Mouse (Mus musculus) megakaryocyte progenitor cell, adult 5-6 weeks (primary cell): ENCODE data around the gene Trpv4. TPM values are rescaled to one million over a fixed set of nuclear protein-coding genes. Genes with fewer than 3 reads are reported as not detected.

Experiments used
- ATAC-seq: replicated peaks from 2 replicates; pipeline ENCODE4 v1.8.0; 2016; ENCODE audit warnings: mild to moderate bottlenecking, moderate TSS enrichment, inconsistent platforms; ENCODE audit not compliant: poor library complexity
- total RNA-seq, 2 experiments: library from RNA; stranded (forward) in 1 of 2; stranded (reverse) in 1 of 2; fragments of 157-497, 149-512 nt in 1 of 2; fragments of 200-1000 nt in 1 of 2; gene quantifications; 2 replicates each; pipeline versions ENCODE4 v1.2.3 to v1.2.4; 2015 to 2017

The Trpv4 gene
- total RNA-seq, 2 experiments from 2014 or later, result 0.25 TPM; not detected in 1

- no peak for ATAC-seq
Measured at GRCm38 (mm10) chr5:114592463-114593160, 65.6 kb downstream of the Trpv4 start.

DNA sequence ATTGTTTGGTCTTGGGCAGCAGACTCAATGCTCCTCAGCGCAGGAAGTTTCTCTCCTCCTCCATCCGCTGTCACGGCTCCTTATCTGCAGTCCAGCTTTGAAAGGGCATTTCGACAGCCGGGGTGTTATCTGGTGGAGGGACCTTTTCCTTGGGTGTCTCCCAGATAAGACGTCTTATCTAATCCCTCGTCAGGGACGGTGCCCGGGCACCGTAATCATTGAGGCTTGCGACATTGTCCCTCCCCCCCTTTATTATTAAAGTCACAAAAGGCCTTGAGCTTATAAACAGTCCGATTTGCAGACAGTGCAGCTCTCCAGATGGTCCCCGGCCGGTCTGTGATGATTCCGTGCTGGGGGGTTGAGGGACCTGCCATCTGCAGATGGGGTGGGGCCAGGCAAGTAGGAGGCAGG is 67.1 kb downstream of the Trpv4 start:
- peak; percentile 20 for ATAC-seq

- ATAC-seq, result no peak
Measured at GRCm38 (mm10) chr5:114590043-114590913, 67.9 kb downstream of the Trpv4 start.

DNA sequence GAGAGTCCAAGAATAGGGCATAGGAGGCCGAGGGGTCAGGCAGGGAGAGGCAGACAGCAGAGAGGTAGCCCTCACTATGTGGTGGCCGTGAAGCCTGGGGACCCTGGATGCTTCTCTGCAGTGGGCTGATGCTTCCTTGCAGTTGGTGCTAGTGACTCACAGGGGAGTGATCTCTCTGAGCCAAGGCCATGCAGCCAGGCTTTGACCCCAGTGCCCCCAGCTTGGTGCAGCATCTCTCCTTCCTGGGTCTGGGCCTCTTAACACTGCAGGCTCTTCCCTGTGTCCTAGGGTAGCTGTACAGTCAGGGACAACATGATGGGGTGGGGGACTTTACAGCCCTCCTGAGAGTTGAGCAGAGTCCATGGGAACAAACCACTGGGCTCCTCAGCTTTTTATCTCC is 68.8 kb downstream of the Trpv4 start:
- no peak for ATAC-seq

- ATAC-seq, result no peak
Measured at GRCm38 (mm10) chr5:114589026-114589425, 69.2 kb downstream of the Trpv4 start.

DNA sequence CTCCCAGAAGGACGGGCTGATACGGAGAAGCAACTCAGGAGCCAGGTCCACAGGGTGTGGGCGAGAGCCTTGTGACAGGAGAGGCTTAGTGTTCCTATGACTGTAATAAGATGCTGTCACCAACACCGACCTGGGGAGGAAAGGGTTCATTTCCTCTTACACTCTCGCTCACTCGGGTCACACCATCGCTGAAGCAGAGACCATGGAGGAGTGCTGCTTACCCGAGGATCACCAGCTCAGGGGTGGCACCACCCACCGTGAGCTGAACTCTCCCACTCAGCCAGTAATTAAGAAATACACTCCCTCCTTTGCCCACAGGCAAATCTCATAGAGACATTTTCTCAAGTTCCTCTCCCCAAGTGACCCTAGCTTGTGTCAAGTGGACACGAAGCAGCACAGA is 69.8 kb downstream of the Trpv4 start:
- no peak for ATAC-seq

DNA sequence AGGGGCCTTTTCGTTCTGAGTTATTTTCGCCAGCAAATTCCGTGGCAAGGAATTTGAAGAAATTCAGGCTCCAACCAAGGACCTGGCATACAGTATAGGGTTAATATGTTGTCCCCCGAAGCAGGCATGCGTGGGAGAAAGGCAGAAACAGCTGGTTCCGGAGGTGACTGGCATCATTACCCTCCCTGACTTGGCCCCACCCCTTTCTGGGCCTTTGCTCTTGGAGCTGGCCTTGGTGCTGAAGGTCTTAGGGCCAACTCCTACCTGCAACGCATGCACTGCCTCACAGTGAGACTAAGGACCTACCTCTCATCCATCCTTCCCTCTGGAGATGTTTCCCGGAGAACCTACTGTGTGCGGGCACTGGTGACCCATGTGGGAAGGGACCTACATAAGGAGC is 70.3 kb downstream of the Trpv4 start:
- ATAC-seq, result peak; percentile 87

GRCm38 (mm10) chr5:114585682-114586081 is 72.5 kb downstream of the Trpv4 start:
- no peak for ATAC-seq

GRCm38 (mm10) chr5:114584293-114585104 is 73.7 kb downstream of the Trpv4 start:
- ATAC-seq, result no peak

GRCm38 (mm10) chr5:114583490-114584175 is 74.6 kb downstream of the Trpv4 start:
- ATAC-seq, result no peak

GRCm38 (mm10) chr5:114583046-114583445 is 75.2 kb downstream of the Trpv4 start:
- no peak for ATAC-seq

- no peak for ATAC-seq
Measured at GRCm38 (mm10) chr5:114581486-114581885, 76.7 kb downstream of the Trpv4 start.

GRCm38 (mm10) chr5:114579714-114580357 is 78.4 kb downstream of the Trpv4 start:
- no peak for ATAC-seq

GRCm38 (mm10) chr5:114578361-114578760 is 79.9 kb downstream of the Trpv4 start:
- ATAC-seq, result no peak

GRCm38 (mm10) chr5:114575986-114576605 is 82.1 kb downstream of the Trpv4 start:
- no peak for ATAC-seq

DNA sequence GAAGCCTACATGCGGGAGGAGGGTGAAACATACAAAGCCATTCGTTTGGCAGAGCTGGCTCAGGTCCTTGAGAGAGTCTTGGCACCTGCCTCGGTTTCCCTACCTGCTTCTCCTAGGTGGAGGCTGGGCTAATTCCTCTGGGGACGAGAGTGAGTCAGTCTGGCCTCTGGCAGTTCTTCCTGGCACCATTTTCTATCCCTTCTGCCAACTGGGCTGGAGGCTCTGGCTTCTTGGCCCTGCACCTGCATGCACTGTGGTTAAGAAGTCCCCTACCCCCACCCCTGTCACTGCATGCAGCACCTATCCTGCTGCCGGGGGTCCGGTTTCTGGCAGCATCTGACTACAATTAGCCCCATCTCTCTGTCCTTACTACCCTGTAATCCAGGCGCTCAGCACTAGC is 82.7 kb downstream of the Trpv4 start:
- no peak for ATAC-seq

GRCm38 (mm10) chr5:114575010-114575409 is 83.2 kb downstream of the Trpv4 start:
- no peak for ATAC-seq

DNA sequence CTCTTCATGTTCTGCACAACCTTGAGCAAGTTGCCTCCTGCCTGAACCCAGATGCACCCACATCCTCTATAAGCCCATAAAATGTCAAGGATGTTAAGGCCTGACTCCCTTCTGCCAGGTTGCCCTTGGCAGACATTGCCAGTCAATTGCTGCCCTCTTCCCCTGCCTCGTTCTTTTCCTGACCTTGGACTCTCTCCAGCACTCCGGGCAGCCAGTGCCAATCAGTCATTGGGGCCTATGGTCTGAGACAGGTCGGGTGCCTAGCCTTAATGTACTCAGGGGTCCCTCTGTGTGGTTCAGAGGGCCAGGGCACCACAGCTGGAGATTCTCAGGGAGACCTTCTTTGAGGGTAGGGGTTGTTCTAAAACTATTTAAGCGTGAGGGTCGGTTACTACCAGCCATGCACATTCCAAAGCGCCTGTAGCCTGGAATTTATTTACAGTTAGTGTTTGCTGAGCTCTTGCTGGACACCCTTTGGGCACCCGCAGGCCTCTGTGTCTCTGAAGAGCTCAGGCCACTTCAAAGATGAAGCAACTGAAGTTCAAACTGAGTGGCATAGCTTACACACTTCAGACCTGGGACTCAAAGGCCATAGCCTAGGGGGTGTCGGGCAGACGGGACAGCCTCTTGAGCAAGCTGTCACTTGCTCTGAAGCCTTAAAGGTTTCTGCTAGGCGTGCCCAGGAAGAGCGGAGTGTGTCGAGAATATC is 84.1 kb downstream of the Trpv4 start:
- no peak for ATAC-seq

DNA sequence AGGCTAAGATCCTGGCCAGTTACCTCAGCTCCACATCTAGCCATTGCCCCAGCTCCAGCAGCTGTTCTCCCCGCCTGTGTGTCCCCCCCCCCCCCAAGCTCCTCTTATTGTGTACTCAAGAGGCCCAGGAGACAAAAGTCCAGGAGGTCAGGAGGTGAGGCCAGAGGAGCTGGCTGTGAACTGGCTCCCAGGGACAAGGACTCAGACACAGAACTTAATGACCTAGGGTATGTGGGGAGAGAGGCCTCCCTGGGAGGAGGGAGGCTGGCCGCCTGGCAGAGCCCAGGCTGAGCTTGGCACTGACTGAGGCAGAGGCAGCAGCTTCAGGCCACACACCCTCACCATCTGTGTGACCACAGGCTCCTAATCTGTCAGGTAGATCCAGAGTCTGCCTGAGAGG is 85.2 kb downstream of the Trpv4 start:
- no peak for ATAC-seq
